Mouse (Mus musculus): ENCODE results near the gene Sap30l. TPM values are rescaled to one million over a fixed set of nuclear protein-coding genes. Genes with fewer than 3 reads are reported as not detected.

Sap30l gene
- polyA plus RNA-seq, 1 experiment: 21.0 TPM

GRCm38 (mm10) chr11:57797828-57798227 lies 3.6 kb upstream of the Sap30l start:
- Histone ChIP-seq H3K4me3 (ENCODE audit: insufficient read depth, low read length) (no peak overlapping the region), H3K27ac (ENCODE audit: insufficient read depth, low read length) (no peak overlapping the region), H3K4me1 (ENCODE audit: control insufficient read depth, insufficient read depth, low read length) (no peaks in the 10 kb centered on the region)
- TF ChIP-seq CTCF (IDR thresholded peaks at IDR 0.05; ENCODE audit: borderline replicate concordance, insufficient read depth, low read length) (no peak), POLR2A (IDR thresholded peaks at IDR 0.05; ENCODE audit: low read depth, low read length) (no peak)

DNA sequence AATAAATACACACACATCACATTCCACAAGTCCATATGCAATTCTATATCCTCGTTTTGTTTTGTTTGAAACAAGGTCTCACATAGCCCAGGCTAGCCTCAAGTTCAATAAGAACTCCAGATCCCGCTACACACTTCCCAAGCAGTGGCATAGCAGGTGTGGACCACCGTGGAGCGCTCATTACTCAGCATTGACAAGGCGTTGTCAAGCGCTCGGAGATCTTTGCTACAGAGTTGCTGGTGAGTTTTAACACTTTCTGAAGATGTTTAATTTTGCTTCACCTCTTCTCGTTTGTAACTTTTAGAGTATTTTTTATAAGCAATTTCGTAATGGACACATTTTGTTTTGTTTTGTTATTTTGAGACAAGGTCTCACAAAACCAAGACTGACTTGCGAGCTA lies 2.0 kb upstream of the Sap30l start:
- Histone ChIP-seq H3K4me3 (ENCODE audit: insufficient read depth, low read length) (no peak overlapping the region), H3K27ac (ENCODE audit: insufficient read depth, low read length) (no peak overlapping the region), H3K4me1 (ENCODE audit: control insufficient read depth, insufficient read depth, low read length) (peaks cover 3% of the 10 kb centered on the region; the same call in 1 of the 2 replicates)
- TF ChIP-seq CTCF (IDR thresholded peaks at IDR 0.05; ENCODE audit: borderline replicate concordance, insufficient read depth, low read length) (no peak), POLR2A (IDR thresholded peaks at IDR 0.05; ENCODE audit: low read depth, low read length) (no peak)

- peak overlapping the region; percentile 57; the same call in 1 of the 2 replicates for H3K27ac ChIP-seq (ENCODE audit: insufficient read depth, low read length)
- peak overlapping the region; percentile 91 for H3K4me3 ChIP-seq (ENCODE audit: insufficient read depth, low read length)
- TF ChIP-seq CTCF (IDR thresholded peaks at IDR 0.05; ENCODE audit: borderline replicate concordance, insufficient read depth, low read length) (no peak), POLR2A (IDR thresholded peaks at IDR 0.05; ENCODE audit: low read depth, low read length) (no peak)
- peaks cover 3% of the 10 kb centered on the region; the same call in 1 of the 2 replicates for H3K4me1 ChIP-seq (ENCODE audit: control insufficient read depth, insufficient read depth, low read length)
These were observed 1.0 kb upstream of the Sap30l start for GRCm38 (mm10) chr11:57800266-57800951.

DNA sequence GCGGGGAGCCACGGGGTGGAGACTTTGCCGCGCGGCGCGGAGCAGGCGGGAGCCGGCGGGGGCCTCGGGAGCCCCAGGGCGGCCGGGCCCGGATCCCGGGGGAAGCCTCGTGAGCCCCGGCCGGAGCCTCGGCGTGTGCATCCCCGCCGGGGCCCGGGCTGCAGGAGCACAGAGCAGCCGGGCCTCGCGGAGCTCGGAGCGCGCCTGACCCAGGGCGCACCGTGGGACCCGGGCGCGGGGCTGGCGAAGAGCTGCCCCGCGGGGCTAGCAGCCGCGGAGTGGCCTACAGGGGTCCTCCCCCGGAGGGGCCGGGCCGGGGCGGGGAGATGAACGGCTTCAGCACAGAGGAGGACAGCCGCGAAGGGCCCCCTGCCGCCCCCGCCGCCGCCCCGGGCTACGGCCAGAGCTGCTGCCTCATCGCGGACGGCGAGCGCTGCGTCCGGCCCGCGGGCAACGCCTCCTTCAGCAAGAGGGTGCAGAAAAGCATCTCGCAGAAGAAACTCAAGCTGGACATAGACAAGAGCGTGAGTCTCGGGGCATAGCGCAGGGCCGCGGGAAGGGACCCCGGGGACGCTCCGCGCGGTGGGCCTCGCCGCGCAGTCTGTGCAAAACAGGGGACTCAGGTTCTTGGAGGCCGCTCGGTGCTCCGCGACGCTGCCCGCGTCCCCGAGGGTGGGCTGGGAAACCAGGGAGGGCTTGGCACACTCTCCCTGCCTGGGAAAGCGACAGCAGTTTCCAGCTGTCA lies 501 bp downstream of the Sap30l start:
- Histone ChIP-seq H3K4me1 (ENCODE audit: control insufficient read depth, insufficient read depth, low read length) (peaks cover 3% of the 10 kb centered on the region; the same call in 1 of the 2 replicates), H3K27ac (ENCODE audit: insufficient read depth, low read length) (no peak overlapping the region), H3K4me3 (ENCODE audit: insufficient read depth, low read length) (peak overlapping the region; percentile 73)
- no peak for TF ChIP-seq POLR2A (IDR thresholded peaks at IDR 0.05; ENCODE audit: low read depth, low read length)
- TF ChIP-seq CTCF (IDR thresholded peaks at IDR 0.05; ENCODE audit: borderline replicate concordance, insufficient read depth, low read length): no peak

GRCm38 (mm10) chr11:57802511-57802870 lies 1.1 kb downstream of the Sap30l start:
- Histone ChIP-seq H3K4me1 (ENCODE audit: control insufficient read depth, insufficient read depth, low read length) (peaks cover 3% of the 10 kb centered on the region; the same call in 1 of the 2 replicates), H3K27ac (ENCODE audit: insufficient read depth, low read length) (no peak overlapping the region), H3K4me3 (ENCODE audit: insufficient read depth, low read length) (peak overlapping the region; percentile 73)
- peak; percentile 62 for TF ChIP-seq POLR2A (IDR thresholded peaks at IDR 0.05; ENCODE audit: low read depth, low read length)
- no peak for TF ChIP-seq CTCF (IDR thresholded peaks at IDR 0.05; ENCODE audit: borderline replicate concordance, insufficient read depth, low read length)

- no peak overlapping the region for H3K27ac ChIP-seq (ENCODE audit: insufficient read depth, low read length)
- H3K4me3 ChIP-seq (ENCODE audit: insufficient read depth, low read length): no peak overlapping the region
- H3K4me1 ChIP-seq (ENCODE audit: control insufficient read depth, insufficient read depth, low read length): peaks cover 3% of the 10 kb centered on the region; the same call in 1 of the 2 replicates
- no peak for TF ChIP-seq POLR2A (IDR thresholded peaks at IDR 0.05; ENCODE audit: low read depth, low read length)
- no peak for TF ChIP-seq CTCF (IDR thresholded peaks at IDR 0.05; ENCODE audit: borderline replicate concordance, insufficient read depth, low read length)
These were observed 3.6 kb downstream of the Sap30l start for GRCm38 (mm10) chr11:57805047-57805446.

DNA sequence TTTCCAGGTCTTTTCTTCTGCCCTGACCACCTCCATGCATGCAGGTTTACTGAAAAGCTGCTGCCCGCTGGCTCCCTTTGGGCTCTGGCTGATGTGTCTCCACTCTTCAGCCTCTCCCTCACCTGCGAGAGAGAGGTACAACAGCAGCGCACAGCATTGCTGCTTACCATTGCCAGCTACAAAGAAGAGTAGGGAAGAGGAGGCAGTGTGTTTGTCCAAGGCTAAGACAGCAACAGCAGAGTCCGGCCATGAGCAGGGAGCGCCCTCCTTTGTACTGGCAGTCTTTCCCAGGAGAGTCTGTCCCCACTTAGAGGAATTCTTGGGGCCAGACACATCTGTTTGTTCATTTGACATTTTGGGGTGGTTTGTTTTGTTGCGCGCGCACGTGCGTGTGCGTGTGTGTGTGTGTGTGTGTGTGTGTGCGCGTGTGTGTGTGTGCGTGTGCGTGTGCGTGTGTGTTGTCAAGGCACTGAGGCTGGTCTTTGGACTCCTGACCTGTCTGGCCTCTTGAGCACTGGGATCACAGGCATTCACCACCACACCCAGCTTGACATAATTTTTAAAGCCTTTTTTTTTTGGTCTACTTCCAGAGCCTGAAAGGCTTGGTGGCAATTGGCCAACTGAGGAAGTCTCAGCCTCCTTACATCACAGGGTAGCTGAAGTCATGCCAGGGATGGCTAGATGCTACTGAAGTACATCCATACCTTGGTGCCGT lies 7.7 kb downstream of the Sap30l start:
- no peak overlapping the region for H3K4me3 ChIP-seq (ENCODE audit: insufficient read depth, low read length)
- H3K4me1 ChIP-seq (ENCODE audit: control insufficient read depth, insufficient read depth, low read length): no peaks in the 10 kb centered on the region
- no peak for TF ChIP-seq POLR2A (IDR thresholded peaks at IDR 0.05; ENCODE audit: low read depth, low read length)
- TF ChIP-seq CTCF (IDR thresholded peaks at IDR 0.05; ENCODE audit: borderline replicate concordance, insufficient read depth, low read length): no peak
- H3K27ac ChIP-seq (ENCODE audit: insufficient read depth, low read length): no peak overlapping the region

DNA sequence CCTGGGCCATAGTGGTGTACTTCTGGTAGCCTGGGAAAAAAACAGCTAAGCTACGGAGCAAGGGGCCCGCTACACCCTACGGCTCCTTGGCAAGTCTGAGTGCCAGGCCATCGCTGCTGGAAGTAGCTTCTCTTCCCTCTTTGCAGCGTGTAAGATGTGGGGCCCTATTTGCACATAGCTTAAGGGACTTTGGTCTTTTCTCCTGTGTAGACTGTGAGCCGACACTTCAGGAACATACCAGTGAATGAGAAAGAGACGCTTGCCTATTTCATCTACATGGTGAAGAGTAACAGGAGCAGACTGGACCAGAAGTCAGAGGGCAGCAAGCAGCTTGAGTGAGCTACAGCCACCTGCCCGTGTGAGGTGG lies 8.3 kb downstream of the Sap30l start:
- Histone ChIP-seq H3K27ac (ENCODE audit: insufficient read depth, low read length) (no peak overlapping the region), H3K4me1 (ENCODE audit: control insufficient read depth, insufficient read depth, low read length) (no peaks in the 10 kb centered on the region), H3K4me3 (ENCODE audit: insufficient read depth, low read length) (no peak overlapping the region)
- no peak for TF ChIP-seq POLR2A (IDR thresholded peaks at IDR 0.05; ENCODE audit: low read depth, low read length)
- no peak for TF ChIP-seq CTCF (IDR thresholded peaks at IDR 0.05; ENCODE audit: borderline replicate concordance, insufficient read depth, low read length)

DNA sequence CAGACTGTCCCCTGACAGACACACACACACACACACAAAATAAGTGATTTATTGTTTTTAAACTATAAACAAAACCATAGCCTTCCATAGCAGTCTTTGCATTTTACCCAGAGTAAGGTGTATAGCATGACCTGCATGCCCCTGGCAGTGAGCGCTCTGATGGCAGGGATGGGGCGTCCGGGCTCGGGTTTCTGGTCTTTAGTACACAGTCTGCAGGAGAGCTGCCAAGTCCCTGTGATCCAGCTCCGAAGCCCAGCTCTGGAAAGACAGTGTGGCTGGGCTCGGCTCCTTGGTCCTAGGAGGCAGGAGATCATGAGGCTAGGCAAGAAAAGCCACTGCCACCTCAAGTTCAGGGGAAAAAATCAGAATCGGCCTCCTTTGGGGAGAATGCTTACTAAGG lies 9.6 kb downstream of the Sap30l start:
- Histone ChIP-seq H3K4me3 (ENCODE audit: insufficient read depth, low read length) (no peak overlapping the region), H3K27ac (ENCODE audit: insufficient read depth, low read length) (no peak overlapping the region), H3K4me1 (ENCODE audit: control insufficient read depth, insufficient read depth, low read length) (no peaks in the 10 kb centered on the region)
- no peak for TF ChIP-seq POLR2A (IDR thresholded peaks at IDR 0.05; ENCODE audit: low read depth, low read length)
- TF ChIP-seq CTCF (IDR thresholded peaks at IDR 0.05; ENCODE audit: borderline replicate concordance, insufficient read depth, low read length): no peak

All from embryonic fibroblast, embryonic 13.5 days (primary cell).